Mouse (Mus musculus) lung, embryonic 15.5 days (tissue): ENCODE measurements at regions not wholly inside any gene's neighbourhood (a gene's known extent, or its start where the extent isn't known, plus 50 kb on each side); places are given as distances from the start of the nearest gene placed in this dataset.

Experiments used
- ATAC-seq: fragments of 200-750 bp; cut with Nextera tagmentation; 2 replicates; pipeline ENCODE4 v1.8.0; 2017; ENCODE audit warnings: moderate number of reproducible peaks, borderline replicate concordance; ENCODE audit not compliant: low FRiP score, low TSS enrichment; ENCODE audit errors: extremely low read depth
- H3K27ac ChIP-seq: fragments of 300-500 bp; sonication (generic); 2 replicates; pipeline ENCODE4 v1.5.1; 2015; ENCODE audit warnings: moderate library complexity, mild to moderate bottlenecking, inconsistent platforms
- H3K27me3 ChIP-seq: fragments of 300-500 bp; sonication (generic); 2 replicates; pipeline ENCODE4 v1.6.1; 2015; ENCODE audit warnings: inconsistent platforms
- H3K36me3 ChIP-seq: fragments of 300-500 bp; sonication (generic); 2 replicates; pipeline ENCODE4 v1.6.1; 2015; ENCODE audit warnings: inconsistent platforms
- H3K4me1 ChIP-seq: fragments of 300-500 bp; sonication (generic); 2 replicates; pipeline ENCODE4 v1.6.1; 2015; ENCODE audit warnings: inconsistent platforms
- H3K4me2 ChIP-seq: fragments of 300-500 bp; sonication (generic); 2 replicates; pipeline ENCODE4 v1.6.1; 2015; ENCODE audit warnings: inconsistent platforms, mild to moderate bottlenecking, moderate library complexity
- H3K4me3 ChIP-seq: fragments of 300-500 bp; sonication (generic); 2 replicates; pipeline ENCODE4 v1.5.1; 2015; ENCODE audit warnings: mild to moderate bottlenecking, inconsistent platforms
- H3K9ac ChIP-seq: fragments of 300-500 bp; sonication (generic); 2 replicates; pipeline ENCODE4 v1.6.1; 2015; ENCODE audit warnings: inconsistent platforms
- H3K9me3 ChIP-seq: fragments of 300-500 bp; sonication (generic); 2 replicates; pipeline ENCODE4 v1.6.1; 2016; ENCODE audit warnings: inconsistent platforms
- WGBS: fragments of 180-500 bp; shearing (Covaris S2); methylation state at CpG from one replicate; pipeline ENCODE4 v1.1.7; 2015; 5-methylcytosine and 5-hydroxymethylcytosine counted together

- WGBS = 44% methylated on average over 4 of the region's 4 CpGs
- no peaks in the 10 kb centered on the region for H3K9me3 ChIP-seq
- H3K27ac ChIP-seq = peak overlapping the region; percentile 70; the same call in 1 of the 2 replicates
- H3K4me1 ChIP-seq = peaks cover 21% of the 10 kb centered on the region
- H3K36me3 ChIP-seq = no peaks in the 10 kb centered on the region
- no peak overlapping the region for H3K4me3 ChIP-seq
- no peaks in the 10 kb centered on the region for H3K27me3 ChIP-seq
- no peak for ATAC-seq
- H3K9ac ChIP-seq = no peak overlapping the region
- no peak overlapping the region for H3K4me2 ChIP-seq
Measured at GRCm38 (mm10) chr16:97686561-97686960, 75.6 kb upstream of the Tmprss2 start.

GRCm38 (mm10) chr16:97685603-97686285 is 74.7 kb upstream of the Tmprss2 start:
- Histone ChIP-seq H3K4me3 (no peak overlapping the region), H3K27me3 (no peaks in the 10 kb centered on the region), H3K9me3 (no peaks in the 10 kb centered on the region), H3K36me3 (no peaks in the 10 kb centered on the region), H3K4me1 (peaks cover 21% of the 10 kb centered on the region), H3K9ac (no peak overlapping the region), H3K4me2 (no peak overlapping the region), H3K27ac (peak overlapping the region; percentile 70)
- WGBS = 57% methylated on average over 1 of the region's 1 CpGs
- peak; percentile 60; the same call in 1 of the 2 replicates for ATAC-seq

- ATAC-seq = no peak
- Histone ChIP-seq H3K9ac (no peak overlapping the region), H3K27me3 (no peaks in the 10 kb centered on the region), H3K36me3 (no peaks in the 10 kb centered on the region), H3K27ac (no peak overlapping the region), H3K4me2 (no peak overlapping the region), H3K4me3 (no peak overlapping the region), H3K9me3 (no peaks in the 10 kb centered on the region), H3K4me1 (peaks cover 16% of the 10 kb centered on the region)
- WGBS = 63% methylated on average over 6 of the region's 6 CpGs
Measured at GRCm38 (mm10) chr16:97681191-97681590, 70.2 kb upstream of the Tmprss2 start.

DNA sequence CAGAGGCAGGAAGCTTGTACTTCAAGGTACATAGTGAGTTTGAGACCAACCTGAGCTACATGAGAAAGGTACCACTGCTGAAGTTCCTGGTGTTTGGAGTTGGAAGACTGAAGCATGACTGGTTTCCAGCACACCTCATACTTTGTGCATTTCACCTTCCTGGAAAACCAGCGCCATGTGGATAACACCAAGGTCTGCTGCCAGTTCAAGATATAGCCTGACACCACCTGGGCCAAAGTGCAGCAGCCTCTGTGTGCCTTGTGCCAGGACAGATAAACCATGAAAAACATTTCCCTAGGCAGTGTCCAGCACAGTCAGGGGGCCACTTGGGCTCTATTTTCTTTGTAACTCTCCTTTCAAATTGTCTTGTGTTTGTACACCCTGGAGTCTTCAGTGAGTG is 68.8 kb upstream of the Tmprss2 start:
- no peak overlapping the region for H3K4me3 ChIP-seq
- ATAC-seq = no peak
- no peaks in the 10 kb centered on the region for H3K27me3 ChIP-seq
- 75% methylated on average over 1 of the region's 1 CpGs for WGBS
- no peak overlapping the region for H3K9ac ChIP-seq
- no peak overlapping the region for H3K4me2 ChIP-seq
- H3K36me3 ChIP-seq = no peaks in the 10 kb centered on the region
- no peaks in the 10 kb centered on the region for H3K9me3 ChIP-seq
- H3K27ac ChIP-seq = no peak overlapping the region
- 0 out of 2 replicates have a peak, but pooled peaks cover 2% of the 10 kb centered on the region for H3K4me1 ChIP-seq

- Histone ChIP-seq H3K27me3 (no peaks in the 10 kb centered on the region), H3K4me1 (no peaks in the 10 kb centered on the region), H3K36me3 (no peaks in the 10 kb centered on the region), H3K4me3 (no peak overlapping the region), H3K9ac (no peak overlapping the region), H3K27ac (no peak overlapping the region), H3K9me3 (no peaks in the 10 kb centered on the region), H3K4me2 (no peak overlapping the region)
- WGBS = 28% methylated on average over 2 of the region's 2 CpGs
- ATAC-seq = no peak
Measured at GRCm38 (mm10) chr16:97679252-97679651, 68.3 kb upstream of the Tmprss2 start.

- Histone ChIP-seq H3K4me2 (no peak overlapping the region), H3K9ac (no peak overlapping the region), H3K27ac (no peak overlapping the region), H3K36me3 (no peaks in the 10 kb centered on the region), H3K4me3 (no peak overlapping the region), H3K4me1 (no peaks in the 10 kb centered on the region), H3K27me3 (no peaks in the 10 kb centered on the region), H3K9me3 (no peaks in the 10 kb centered on the region)
- no peak for ATAC-seq
- WGBS = 63% methylated on average over 2 of the region's 2 CpGs
Measured at GRCm38 (mm10) chr16:97677621-97678020, 66.6 kb upstream of the Tmprss2 start.

DNA sequence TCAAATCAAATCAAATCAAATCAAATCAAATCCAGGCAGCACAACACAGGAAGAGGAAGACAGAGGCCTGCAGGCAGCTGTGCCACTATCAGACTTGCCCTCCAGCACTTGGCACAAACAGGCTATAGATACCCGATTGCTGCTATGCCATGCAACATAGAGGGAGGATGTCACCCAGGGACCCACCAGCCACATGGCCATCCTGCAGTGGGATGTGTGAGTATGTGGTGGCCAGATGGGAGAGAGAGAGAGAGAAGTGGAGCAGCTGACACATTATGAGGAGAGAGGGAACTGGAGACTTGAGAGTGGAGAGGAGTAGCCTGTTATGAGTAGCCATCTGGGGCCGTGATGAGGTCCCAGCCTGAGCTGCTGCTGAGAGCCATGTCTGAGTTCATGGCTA is 62.6 kb upstream of the Tmprss2 start:
- H3K27ac ChIP-seq = no peak overlapping the region

DNA sequence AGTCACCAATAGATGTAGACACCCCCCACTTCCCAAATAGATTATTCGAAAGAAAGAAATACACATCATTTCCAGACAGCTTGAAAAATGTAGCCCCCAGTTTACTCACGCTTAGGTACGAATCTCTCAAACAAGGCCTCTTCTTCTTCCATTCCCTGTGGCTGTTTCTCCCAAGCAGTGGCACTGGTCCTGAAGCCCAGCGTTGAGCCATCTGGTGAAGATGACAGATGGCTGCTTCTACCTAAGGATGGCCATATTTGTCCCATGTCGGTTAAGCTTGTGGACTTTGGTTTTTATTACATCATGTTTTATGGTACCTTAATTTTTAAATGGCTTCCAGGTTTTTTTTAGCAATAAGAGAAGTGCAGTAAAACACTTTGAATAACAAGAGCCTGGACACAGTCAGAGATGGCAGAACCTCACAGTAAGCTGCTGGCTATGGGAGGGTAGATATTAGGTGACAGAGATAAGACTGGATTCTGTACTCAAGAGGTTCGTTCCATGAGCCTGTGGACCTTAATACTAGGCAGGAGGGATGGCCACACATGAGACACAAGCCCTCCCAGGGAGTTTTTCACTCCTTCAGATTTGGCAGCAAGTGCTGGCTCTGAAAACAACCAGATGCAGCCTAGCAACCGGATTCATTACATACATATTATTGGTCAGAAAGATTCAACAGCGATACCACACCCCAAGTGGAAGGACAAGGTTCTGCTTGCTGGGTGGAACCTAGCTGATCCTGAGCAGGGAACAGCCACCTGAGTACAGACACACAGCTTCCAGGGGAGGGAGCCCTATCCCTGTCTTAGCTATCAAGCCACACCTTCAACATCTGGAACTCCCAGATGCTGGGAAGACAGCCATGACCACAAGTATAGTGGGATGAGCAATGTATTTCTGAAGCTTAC is 59.4 kb upstream of the Tmprss2 start:
- no peak overlapping the region for H3K9ac ChIP-seq
- H3K4me3 ChIP-seq = no peak overlapping the region
- H3K27me3 ChIP-seq = no peaks in the 10 kb centered on the region
- ATAC-seq = no peak
- no peaks in the 10 kb centered on the region for H3K36me3 ChIP-seq
- H3K4me1 ChIP-seq = no peaks in the 10 kb centered on the region
- no peak overlapping the region for H3K27ac ChIP-seq
- H3K4me2 ChIP-seq = no peak overlapping the region
- 56% methylated on average over 8 of the region's 8 CpGs for WGBS
- H3K9me3 ChIP-seq = no peaks in the 10 kb centered on the region

More for the DNA sequence above, 62.6 kb upstream of the Tmprss2 start:
- H3K9me3 ChIP-seq = no peaks in the 10 kb centered on the region
- H3K27me3 ChIP-seq = no peaks in the 10 kb centered on the region
- H3K4me1 ChIP-seq = no peaks in the 10 kb centered on the region
- H3K9ac ChIP-seq = no peak overlapping the region
- no peak overlapping the region for H3K4me3 ChIP-seq
- WGBS = 62% methylated on average over 2 of the region's 2 CpGs
- no peak overlapping the region for H3K4me2 ChIP-seq
- no peaks in the 10 kb centered on the region for H3K36me3 ChIP-seq
- ATAC-seq = no peak

GRCm38 (mm10) chr16:97667536-97667935 is 56.5 kb upstream of the Tmprss2 start:
- Histone ChIP-seq H3K27ac (no peak overlapping the region), H3K27me3 (no peaks in the 10 kb centered on the region), H3K9me3 (no peaks in the 10 kb centered on the region), H3K9ac (no peak overlapping the region), H3K4me3 (no peak overlapping the region), H3K36me3 (no peaks in the 10 kb centered on the region), H3K4me1 (no peaks in the 10 kb centered on the region), H3K4me2 (no peak overlapping the region)
- WGBS = 38% methylated on average over 1 of the region's 1 CpGs
- no peak for ATAC-seq

- Histone ChIP-seq H3K4me2 (no peak overlapping the region), H3K36me3 (no peaks in the 10 kb centered on the region), H3K4me1 (no peaks in the 10 kb centered on the region), H3K27ac (no peak overlapping the region), H3K27me3 (no peaks in the 10 kb centered on the region), H3K9ac (no peak overlapping the region), H3K4me3 (no peak overlapping the region), H3K9me3 (no peaks in the 10 kb centered on the region)
- WGBS = 67% methylated on average over 1 of the region's 1 CpGs
- peak; percentile 45; the same call in 1 of the 2 replicates for ATAC-seq
Measured at GRCm38 (mm10) chr16:97665518-97665917, 54.5 kb upstream of the Tmprss2 start.
